Mouse (Mus musculus) heart, embryonic 11.5 days (tissue): ENCODE measurements around the gene Lrch3. TPM values are rescaled to one million over a fixed set of nuclear protein-coding genes. Genes with fewer than 3 reads are reported as not detected.
A peak's percentile ranks its signal among the peaks of the same experiment; 100 is the strongest.
"Not testable (repeated sequence)": the region's sequence is repeated elsewhere in the genome, so short reads cannot be mapped to it uniquely, and the experiment has no call there.

ENCODE experiments used
- ATAC-seq: fragments of 200-750 bp; cut with Nextera tagmentation; replicated peaks from 2 replicates; pipeline ENCODE4 v1.8.0; 2017; ENCODE audit warnings: moderate library complexity; ENCODE audit not compliant: insufficient number of reproducible peaks, low FRiP score, low TSS enrichment
- H3K27ac ChIP-seq: fragments of 300-500 bp; sonication (generic); 2 replicates; pipeline ENCODE4 v1.5.1; 2014; ENCODE audit warnings: mild to moderate bottlenecking, low read depth, low read length
- H3K27me3 ChIP-seq: fragments of 300-500 bp; sonication (generic); 2 replicates; pipeline ENCODE4 v1.6.1; 2014; ENCODE audit warnings: mild to moderate bottlenecking, low read length, mixed read lengths; ENCODE audit not compliant: control insufficient read depth, insufficient read depth
- H3K36me3 ChIP-seq: fragments of 300-500 bp; sonication (generic); 2 replicates; pipeline ENCODE4 v1.6.1; 2014; ENCODE audit warnings: mild to moderate bottlenecking, low read length, moderate library complexity, mixed read lengths; ENCODE audit not compliant: control insufficient read depth, insufficient read depth
- H3K4me1 ChIP-seq: fragments of 300-500 bp; sonication (generic); 2 replicates; pipeline ENCODE4 v1.6.1; 2014; ENCODE audit warnings: low read length; ENCODE audit not compliant: control insufficient read depth, insufficient read depth
- H3K4me2 ChIP-seq: fragments of 300-500 bp; sonication (generic); 2 replicates; pipeline ENCODE4 v1.6.1; 2014; ENCODE audit warnings: mild to moderate bottlenecking, moderate library complexity
- H3K4me3 ChIP-seq: fragments of 300-500 bp; sonication (generic); 2 replicates; pipeline ENCODE4 v1.5.1; 2014; ENCODE audit warnings: low read depth, low read length
- H3K9ac ChIP-seq: fragments of 300-500 bp; sonication (generic); 2 replicates; pipeline ENCODE4 v1.6.1; 2014; ENCODE audit warnings: mild to moderate bottlenecking, low read depth, low read length, moderate library complexity
- H3K9me3 ChIP-seq: fragments of 300-500 bp; sonication (generic); replicated peaks from 2 replicates; pipeline ENCODE4 v1.6.1; 2016; ENCODE audit warnings: low read length; ENCODE audit not compliant: control insufficient read depth
- WGBS: fragments of 180-500 bp; shearing (Covaris S2); extraction: QIAGEN DNeasy Blood & Tissue Kit; methylation state at CpG from one replicate; pipeline ENCODE4 v1.1.7; 2014; ENCODE audit not compliant: insufficient replicate concordance; 5-methylcytosine and 5-hydroxymethylcytosine counted together
- polyA plus RNA-seq: library from polyadenylated mRNA; unstranded; fragments of >200 nt; fragmentation: Nextera tagmentation; extraction: Ambion mirVana; gene quantifications from 2 replicates; pipeline ENCODE4 v1.2.1, GENCODE M21; 2014

The Lrch3 gene
- 21.6 and 25.3 TPM in 2 replicates for polyA plus RNA-seq

DNA sequence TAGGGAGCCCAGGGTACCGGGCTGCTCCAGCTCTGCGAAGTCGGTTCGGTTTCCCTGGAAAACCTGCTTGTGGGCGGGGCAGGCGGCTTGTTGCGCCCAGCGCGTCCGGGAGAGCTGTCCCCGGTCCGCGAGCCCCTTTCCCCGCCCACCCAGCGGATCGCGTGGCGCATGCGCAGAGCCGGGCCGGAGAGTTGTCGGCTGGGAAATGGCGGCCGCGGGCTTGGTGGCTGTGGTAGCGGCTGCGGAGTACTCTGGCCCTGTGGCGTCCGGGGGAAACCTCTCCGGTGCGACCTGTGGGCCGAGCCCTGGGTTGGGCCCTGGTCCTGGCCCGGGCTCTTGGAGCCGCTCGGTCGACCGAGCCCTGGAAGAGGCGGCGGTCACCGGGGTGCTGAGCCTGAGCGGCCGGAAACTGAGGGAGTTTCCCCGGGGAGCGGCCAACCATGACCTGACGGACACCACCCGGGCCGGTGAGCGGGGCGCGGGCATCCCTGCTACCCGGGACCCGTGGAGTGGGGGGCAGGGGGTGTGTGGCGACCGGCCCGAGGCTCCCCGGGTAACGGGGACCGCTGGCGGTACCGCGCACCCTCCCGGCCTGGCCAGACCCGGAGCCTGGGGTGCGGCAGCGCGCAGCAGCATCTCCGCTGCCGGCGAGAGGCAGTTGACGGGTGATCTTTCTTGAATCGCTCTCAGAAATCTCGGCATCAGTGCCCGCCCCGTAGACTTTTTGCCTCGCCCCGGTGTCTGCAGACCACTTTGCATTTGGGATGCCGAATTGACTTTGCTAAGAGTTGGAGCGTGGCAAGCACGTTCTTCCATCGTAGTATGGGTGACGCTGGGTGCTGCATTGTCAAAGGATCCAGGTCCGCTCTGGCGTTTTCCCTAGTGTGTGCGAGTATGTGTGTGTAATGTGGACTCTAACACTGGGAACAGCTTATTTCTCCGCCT is at the start of gene Lrch3:
Lrch3 (plus strand) TSS at position 164 of the 945 bp plus-strand sequence.
- peak within 1 kb of the TSS; percentile 83 for H3K4me2 ChIP-seq
- peak within 1 kb of the TSS; percentile 97 for H3K9ac ChIP-seq
- peak within 1 kb of the TSS; percentile 81 for H3K27ac ChIP-seq
- WGBS, result under 1% methylated on average over 85 of the region's 85 CpGs
- H3K36me3 ChIP-seq, result no peaks in the 10 kb centered on the region
- H3K9me3 ChIP-seq, result no peaks in the 10 kb centered on the region
- no peaks in the 10 kb centered on the region for H3K4me1 ChIP-seq
- H3K27me3 ChIP-seq, result no peaks in the 10 kb centered on the region
- ATAC-seq, result peak; percentile 89
- H3K4me3 ChIP-seq, result peak within 1 kb of the TSS; percentile 66

DNA sequence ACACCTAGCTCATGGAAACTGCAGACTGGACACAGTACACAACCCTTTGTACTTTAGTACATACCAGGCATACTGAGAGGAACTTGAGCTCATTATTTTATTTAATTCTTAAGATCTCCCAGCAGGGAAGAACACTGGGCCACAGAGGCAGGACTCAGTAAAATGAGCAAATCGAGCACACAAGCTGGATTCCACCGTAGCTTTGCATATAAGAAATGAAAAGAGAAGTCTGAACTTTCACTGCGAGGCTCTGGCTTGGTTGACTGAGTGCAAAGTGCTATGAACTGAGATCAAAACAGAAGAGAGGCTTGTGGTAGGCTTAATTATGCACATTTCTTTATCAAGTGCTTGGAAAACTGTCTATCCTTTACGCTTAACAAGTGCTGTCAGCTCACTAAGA is 48.5 kb upstream of the Lrch3 start:
- 86% methylated on average over 4 of the region's 4 CpGs for WGBS

DNA sequence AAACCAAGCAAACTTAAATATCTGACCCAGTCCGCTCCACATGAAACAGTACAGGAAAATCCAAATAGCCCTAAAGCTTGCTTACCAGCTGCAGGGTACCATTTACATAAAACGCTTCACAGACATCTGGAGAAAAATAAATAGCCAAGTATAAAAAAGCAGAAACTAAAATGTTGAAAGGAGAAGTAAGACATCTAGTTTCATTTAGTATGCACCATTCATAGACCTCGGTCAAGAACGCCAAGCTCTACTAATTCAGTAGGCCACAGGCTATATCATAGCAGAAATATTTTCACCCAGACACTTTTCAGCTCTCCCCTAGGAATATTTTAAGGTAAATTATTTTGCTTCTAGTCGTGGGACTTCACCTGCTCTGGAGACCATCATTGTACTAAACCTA is 47.2 kb upstream of the Lrch3 start:
- Histone ChIP-seq H3K27me3 (no peaks in the 10 kb centered on the region), H3K9me3 (no peaks in the 10 kb centered on the region), H3K4me3 (peak overlapping the region; percentile 77), H3K4me1 (peaks cover 6% of the 10 kb centered on the region), H3K4me2 (peak overlapping the region; percentile 75), H3K27ac (no peak overlapping the region; the same call in 1 of the 2 replicates), H3K36me3 (no peaks in the 10 kb centered on the region), H3K9ac (no peak overlapping the region)
- WGBS, result 86% methylated on average over 5 of the region's 5 CpGs
- no peak for ATAC-seq

More for the DNA sequence above, 48.5 kb upstream of the Lrch3 start:
- no peaks in the 10 kb centered on the region for H3K27me3 ChIP-seq
- no peaks in the 10 kb centered on the region for H3K36me3 ChIP-seq
- no peak overlapping the region for H3K27ac ChIP-seq
- H3K4me1 ChIP-seq, result peaks cover 6% of the 10 kb centered on the region
- no peak overlapping the region for H3K4me2 ChIP-seq
- no peak for ATAC-seq
- H3K9me3 ChIP-seq, result no peaks in the 10 kb centered on the region
- no peak overlapping the region for H3K4me3 ChIP-seq
- H3K9ac ChIP-seq, result no peak overlapping the region

DNA sequence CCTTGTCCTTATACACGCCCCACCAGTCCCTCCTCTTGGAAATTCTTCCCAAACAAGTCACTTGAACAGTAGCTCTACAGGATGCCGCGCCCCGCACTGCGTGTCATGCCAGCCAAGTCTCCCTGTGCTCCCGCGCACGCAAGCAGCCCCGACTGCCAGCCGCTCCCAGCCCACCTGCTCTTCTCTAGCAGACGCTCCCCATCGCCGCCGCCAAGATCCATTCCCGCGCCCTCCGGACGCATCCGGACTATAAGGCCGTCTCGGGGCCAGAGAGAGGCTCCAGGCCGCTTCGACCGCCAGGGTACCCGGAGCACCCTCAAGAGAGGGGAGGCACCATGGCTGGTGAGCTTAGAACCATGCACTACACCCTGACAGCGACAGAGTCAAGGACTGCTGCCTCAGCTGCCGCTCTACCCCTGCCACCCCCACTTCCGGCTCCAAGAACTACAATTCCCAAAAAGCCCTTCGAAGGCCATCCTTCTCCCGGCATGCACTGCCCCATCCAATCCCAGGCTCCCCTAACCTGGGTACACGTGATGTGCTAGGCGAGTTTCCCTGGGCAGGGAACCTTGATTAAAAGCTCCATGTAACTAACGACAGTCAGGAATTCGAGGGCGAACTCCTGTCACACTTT is 45.9 kb upstream of the Lrch3 start:
- peak overlapping the region; percentile 75 for H3K4me2 ChIP-seq
- H3K4me1 ChIP-seq, result peaks cover 6% of the 10 kb centered on the region
- H3K9me3 ChIP-seq, result no peaks in the 10 kb centered on the region
- peak; percentile 93 for ATAC-seq
- peak overlapping the region; percentile 58 for H3K27ac ChIP-seq
- H3K9ac ChIP-seq, result peak overlapping the region; percentile 69
- under 1% methylated on average over 35 of the region's 35 CpGs for WGBS
- H3K27me3 ChIP-seq, result no peaks in the 10 kb centered on the region
- no peaks in the 10 kb centered on the region for H3K36me3 ChIP-seq
- H3K4me3 ChIP-seq, result peak overlapping the region; percentile 77

DNA sequence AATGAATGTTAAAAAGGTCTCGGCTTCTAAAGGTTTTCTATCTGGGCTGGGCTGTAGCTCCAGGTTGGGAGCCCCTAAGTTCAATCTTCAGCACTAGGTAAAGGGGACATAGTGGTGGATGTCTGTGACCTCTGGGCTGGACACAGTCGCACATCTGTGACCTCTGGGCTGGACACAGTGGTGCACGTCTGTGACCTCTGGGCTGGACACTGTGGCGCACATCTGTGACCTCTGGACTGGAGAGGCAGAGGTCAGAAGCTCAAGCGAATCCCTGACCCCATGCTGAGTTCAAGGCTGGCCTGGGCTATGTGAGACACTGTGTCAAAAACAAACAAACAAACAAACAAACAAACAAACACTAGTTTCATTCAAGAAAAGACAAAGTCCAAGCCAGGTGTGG is 43.7 kb upstream of the Lrch3 start:
- no peak overlapping the region for H3K9ac ChIP-seq

DNA sequence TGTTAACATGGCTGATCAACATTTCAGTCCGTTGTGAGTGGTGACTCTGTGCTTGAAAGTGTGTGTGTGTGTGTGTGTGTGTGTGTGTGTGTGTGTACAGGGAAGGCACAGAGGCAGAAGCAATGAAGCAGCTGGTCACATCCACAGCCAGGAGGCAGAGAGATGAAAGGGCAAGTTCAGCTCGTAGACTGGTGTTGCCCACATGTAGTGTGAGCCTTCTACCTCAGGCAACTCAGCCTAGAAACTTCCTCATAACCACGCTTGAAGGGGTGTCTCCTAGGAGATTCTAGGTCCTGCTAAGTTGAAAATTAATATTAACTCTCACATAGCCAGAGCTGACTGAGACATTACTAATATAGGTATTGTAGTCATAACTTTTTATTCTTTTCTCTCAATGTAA is 40.5 kb upstream of the Lrch3 start:
- ATAC-seq, result no peak
- no peaks in the 10 kb centered on the region for H3K4me1 ChIP-seq
- no peak overlapping the region for H3K4me2 ChIP-seq
- H3K27me3 ChIP-seq, result no peaks in the 10 kb centered on the region
- no peaks in the 10 kb centered on the region for H3K9me3 ChIP-seq
- no peaks in the 10 kb centered on the region for H3K36me3 ChIP-seq
- H3K4me3 ChIP-seq, result no peak overlapping the region
- no peak overlapping the region for H3K9ac ChIP-seq
- no peak overlapping the region for H3K27ac ChIP-seq
- WGBS, result 56% methylated on average over 3 of the region's 3 CpGs

More for the DNA sequence above, 43.7 kb upstream of the Lrch3 start:
- Histone ChIP-seq H3K4me3 (no peak overlapping the region), H3K27ac (no peak overlapping the region), H3K4me1 (peaks cover 6% of the 10 kb centered on the region), H3K27me3 (no peaks in the 10 kb centered on the region), H3K36me3 (no peaks in the 10 kb centered on the region), H3K9me3 (no peaks in the 10 kb centered on the region), H3K4me2 (no peak overlapping the region)
- no peak for ATAC-seq
- WGBS, result 61% methylated on average over 5 of the region's 5 CpGs

DNA sequence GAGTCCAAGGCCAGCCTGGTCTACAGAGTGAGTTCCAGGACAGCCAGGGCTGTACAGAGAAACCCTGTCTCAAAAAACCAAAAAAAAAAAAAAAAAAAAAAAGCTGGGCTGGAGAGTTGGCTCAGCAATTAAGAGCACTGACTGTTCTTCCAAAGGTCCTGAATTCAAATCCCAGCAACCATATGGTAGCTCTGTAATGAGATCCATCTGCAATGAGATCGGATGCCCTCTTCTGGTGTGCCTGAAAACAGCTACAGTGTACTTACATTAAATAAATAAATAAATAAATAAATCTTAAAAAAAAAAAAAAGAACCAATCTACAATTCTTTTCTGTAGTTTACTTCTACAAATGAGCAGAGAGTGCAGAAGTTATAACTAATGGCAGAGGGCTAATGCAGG is 38.6 kb upstream of the Lrch3 start:
- H3K36me3 ChIP-seq, H3K9ac ChIP-seq, H3K27me3 ChIP-seq, ATAC-seq, H3K4me2 ChIP-seq, H3K4me3 ChIP-seq, H3K27ac ChIP-seq, H3K9me3 ChIP-seq: not testable (repeated sequence)
- WGBS, result 40% methylated on average over 1 of the region's 1 CpGs
- H3K4me1 ChIP-seq, result peaks cover 10% of the 10 kb centered on the region

DNA sequence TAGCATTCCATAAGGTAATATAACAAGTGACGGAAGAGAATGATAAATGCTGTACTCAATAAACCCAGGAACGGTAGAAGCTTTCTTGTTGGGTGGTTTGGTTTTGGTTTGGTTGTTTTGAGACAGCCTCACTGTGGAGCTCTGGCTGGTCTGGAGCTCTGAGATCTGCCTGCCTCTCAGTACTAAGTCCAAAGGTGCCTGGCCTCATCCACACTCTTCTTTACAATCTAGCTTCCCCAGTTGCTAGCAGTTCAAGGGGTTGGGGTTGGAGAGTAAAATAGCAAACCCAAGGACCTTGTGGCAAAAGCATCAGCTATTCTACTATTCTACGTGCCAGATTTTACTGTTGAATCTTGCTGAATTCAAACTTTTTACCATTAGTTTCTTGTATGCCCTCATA is 38.1 kb upstream of the Lrch3 start:
- WGBS, result 88% methylated on average over 3 of the region's 3 CpGs
- Histone ChIP-seq H3K4me1 (peaks cover 12% of the 10 kb centered on the region), H3K4me3 (no peak overlapping the region), H3K9me3 (no peaks in the 10 kb centered on the region), H3K27ac (no peak overlapping the region), H3K36me3 (no peaks in the 10 kb centered on the region), H3K4me2 (no peak overlapping the region), H3K9ac (no peak overlapping the region), H3K27me3 (no peaks in the 10 kb centered on the region)
- ATAC-seq, result no peak
